Mouse (Mus musculus): ENCODE results near the gene Pam16. TPM values are rescaled to one million over a fixed set of nuclear protein-coding genes. Genes with fewer than 3 reads are reported as not detected.

The Pam16 gene
- polyA plus RNA-seq, 2 experiments from 2014 or later = 35.7 TPM

- no peak for ATAC-seq
These were observed 21.1 kb upstream of the Pam16 start for GRCm38 (mm10) chr16:4645867-4646266.

- no peak for ATAC-seq
These were observed 19.1 kb upstream of the Pam16 start for GRCm38 (mm10) chr16:4643670-4644419.

- ATAC-seq = no peak
These were observed 18.1 kb upstream of the Pam16 start for GRCm38 (mm10) chr16:4642937-4643336.

GRCm38 (mm10) chr16:4642190-4642589, 17.4 kb upstream of the Pam16 start:
- ATAC-seq = no peak

GRCm38 (mm10) chr16:4641119-4641838, 16.5 kb upstream of the Pam16 start:
- ATAC-seq = no peak

GRCm38 (mm10) chr16:4640267-4641005, 15.6 kb upstream of the Pam16 start:
- ATAC-seq = no peak

- ATAC-seq = no peak
These were observed 15.0 kb upstream of the Pam16 start, which contains the start of the genes Vasn and Dnaja3 for GRCm38 (mm10) chr16:4639831-4640237. Gene Vasn, plus strand, starts transcription at chr16:4639941. Gene Dnaja3, plus strand, starts transcription at chr16:4639989.

GRCm38 (mm10) chr16:4638891-4639390, 14.2 kb upstream of the Pam16 start:
- no peak for ATAC-seq

GRCm38 (mm10) chr16:4635760-4636159, 11.0 kb upstream of the Pam16 start:
- no peak for ATAC-seq

- no peak for ATAC-seq
These were observed 9.9 kb upstream of the Pam16 start for GRCm38 (mm10) chr16:4634681-4635080.

GRCm38 (mm10) chr16:4633661-4634060, 8.9 kb upstream of the Pam16 start:
- no peak for ATAC-seq

- ATAC-seq = no peak
These were observed 7.3 kb upstream of the Pam16 start for GRCm38 (mm10) chr16:4632050-4632449.

GRCm38 (mm10) chr16:4629950-4630349, 5.2 kb upstream of the Pam16 start:
- peak; percentile 72 for ATAC-seq

GRCm38 (mm10) chr16:4628898-4629419, 4.2 kb upstream of the Pam16 start:
- no peak for ATAC-seq

GRCm38 (mm10) chr16:4627105-4627504, 2.3 kb upstream of the Pam16 start:
- no peak for ATAC-seq

- no peak for ATAC-seq
These were observed 714 bp downstream of the Pam16 start for GRCm38 (mm10) chr16:4624074-4624473.

GRCm38 (mm10) chr16:4616829-4617228, 8.0 kb downstream of the Pam16 start:
- ATAC-seq = no peak

GRCm38 (mm10) chr16:4615297-4615696, 9.5 kb downstream of the Pam16 start:
- ATAC-seq = no peak

- ATAC-seq = no peak
These were observed 10.1 kb downstream of the Pam16 start for GRCm38 (mm10) chr16:4614639-4615038.

- no peak for ATAC-seq
These were observed 11.1 kb downstream of the Pam16 start for GRCm38 (mm10) chr16:4613736-4614135.

- ATAC-seq = no peak
These were observed 13.1 kb downstream of the Pam16 start for GRCm38 (mm10) chr16:4611676-4612075.

- no peak for ATAC-seq
These were observed 13.6 kb downstream of the Pam16 start for GRCm38 (mm10) chr16:4611193-4611592.

GRCm38 (mm10) chr16:4608532-4609059, 16.2 kb downstream of the Pam16 start:
- no peak for ATAC-seq
